Mouse (Mus musculus): ENCODE data around the gene Slc6a6.

- TF ChIP-seq CTCF (IDR thresholded peaks at IDR 0.05; ENCODE audit: control insufficient read depth, insufficient read depth, insufficient replicate concordance, low read depth, low read length) (no peak), POLR2A (IDR thresholded peaks at IDR 0.05; ENCODE audit: control insufficient read depth, low read depth, low read length) (no peak)
Observed at GRCm38 (mm10) chr6:91743886-91744285, 60.0 kb downstream of the Slc6a6 start.

Data from testis, adult 2 months (tissue).